Mouse (Mus musculus) ES-E14 (cell line): Measurements from ENCODE around the gene Mrm3.

Source experiments
- CHD2 ChIP-seq: IDR thresholded peaks from 2 replicates; pipeline ENCODE4 v1.6.1; 2014; ENCODE audit warnings: mild to moderate bottlenecking, low read depth, low read length, inconsistent platforms
- HCFC1 ChIP-seq: IDR thresholded peaks from 2 replicates; pipeline ENCODE4 v1.6.1; 2012; ENCODE audit warnings: low read length, inconsistent platforms, borderline replicate concordance; ENCODE audit not compliant: insufficient read depth
- MAFK ChIP-seq: IDR thresholded peaks from 2 replicates; pipeline ENCODE4 v1.6.1; 2014; ENCODE audit warnings: mild to moderate bottlenecking, low read depth, low read length, inconsistent platforms; ENCODE audit not compliant: insufficient read depth
- ZC3H11A ChIP-seq: IDR thresholded peaks from 2 replicates; pipeline ENCODE4 v1.6.1; 2012; ENCODE audit warnings: low read depth, mild to moderate bottlenecking, inconsistent platforms, low read length, borderline replicate concordance
- ZNF384 ChIP-seq: IDR thresholded peaks from 2 replicates; pipeline ENCODE4 v1.6.1; 2012; ENCODE audit warnings: low read depth, low read length, inconsistent platforms

DNA sequence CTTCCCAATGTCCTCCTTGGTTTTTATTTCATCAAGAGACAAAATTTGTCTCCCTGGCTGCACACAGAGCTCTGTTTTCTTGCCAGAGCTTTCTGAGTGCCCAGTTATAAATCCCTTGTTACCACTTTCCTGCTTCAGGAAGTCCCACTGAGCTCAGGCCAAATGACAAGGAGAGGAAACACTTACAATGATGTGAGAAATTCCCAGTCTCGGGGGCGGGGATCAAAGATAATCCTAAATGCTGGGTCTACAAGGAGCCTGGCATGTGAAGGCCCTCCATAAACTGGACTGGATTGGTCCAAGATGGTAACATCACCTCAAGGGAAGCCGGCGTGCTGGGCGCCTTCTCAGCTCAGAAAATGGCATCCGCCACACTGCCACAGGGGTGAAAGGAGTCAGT is 49.3 kb downstream of the Mrm3 start:
- no peak for TF ChIP-seq ZNF384
- TF ChIP-seq MAFK = no peak
- TF ChIP-seq HCFC1 = no peak
- no peak for TF ChIP-seq CHD2
- no peak for TF ChIP-seq ZC3H11A
